Mouse (Mus musculus) liver, embryonic 15.5 days (tissue): ENCODE results near the gene Shank3. TPM values are rescaled to one million over a fixed set of nuclear protein-coding genes. Genes with fewer than 3 reads are reported as not detected.

Experiments used
- ATAC-seq: fragments of 200-750 bp; cut with Nextera tagmentation; 2 replicates; pipeline ENCODE4 v1.8.0; 2017; ENCODE audit warnings: moderate number of reproducible peaks, mild to moderate bottlenecking, moderate library complexity; ENCODE audit not compliant: insufficient read depth
- H3K27ac ChIP-seq: fragments of 300-500 bp; sonication (generic); replicated peaks from 2 replicates; pipeline ENCODE4 v1.5.1; 2015; ENCODE audit warnings: mild to moderate bottlenecking, inconsistent platforms
- H3K27me3 ChIP-seq: fragments of 300-500 bp; sonication (generic); 2 replicates; pipeline ENCODE4 v1.6.1; 2015; ENCODE audit warnings: mild to moderate bottlenecking, inconsistent platforms
- H3K36me3 ChIP-seq: fragments of 300-500 bp; sonication (generic); replicated peaks from 2 replicates; pipeline ENCODE4 v1.6.1; 2015; ENCODE audit warnings: moderate library complexity, mild to moderate bottlenecking, inconsistent platforms
- H3K4me1 ChIP-seq: fragments of 300-500 bp; sonication (generic); replicated peaks from 2 replicates; pipeline ENCODE4 v1.6.1; 2015; ENCODE audit warnings: inconsistent platforms
- H3K4me2 ChIP-seq: fragments of 300-500 bp; sonication (generic); 2 replicates; pipeline ENCODE4 v1.6.1; 2015; ENCODE audit warnings: moderate library complexity, mild to moderate bottlenecking, inconsistent platforms
- H3K4me3 ChIP-seq: fragments of 300-500 bp; sonication (generic); replicated peaks from 2 replicates; pipeline ENCODE4 v1.5.1; 2015; ENCODE audit warnings: mild to moderate bottlenecking, inconsistent platforms
- H3K9ac ChIP-seq: fragments of 300-500 bp; sonication (generic); 2 replicates; pipeline ENCODE4 v1.6.1; 2015; ENCODE audit warnings: moderate library complexity, mild to moderate bottlenecking, inconsistent platforms
- H3K9me3 ChIP-seq: fragments of 300-500 bp; sonication (generic); replicated peaks from 2 replicates; pipeline ENCODE4 v1.6.1; 2016; ENCODE audit warnings: inconsistent platforms
- WGBS: fragments of 180-500 bp; shearing (Covaris S2); methylation state at CpG from one replicate; pipeline ENCODE4 v1.1.7; 2015; ENCODE audit warnings: mixed read lengths; ENCODE audit not compliant: insufficient replicate concordance; 5-methylcytosine and 5-hydroxymethylcytosine counted together
- polyA plus RNA-seq: library from polyadenylated mRNA; unstranded; fragments of >200 nt; fragmentation: Nextera tagmentation; extraction: Ambion mirVana; gene quantifications from 2 replicates; pipeline ENCODE4 v1.2.1, GENCODE M21; 2015

Shank3 gene
- polyA plus RNA-seq = 0.51 and 0.93 TPM in 2 replicates

- Histone ChIP-seq H3K4me2 (peak within 1 kb of the TSS; percentile 92), H3K36me3 (no peaks in the 10 kb centered on the region), H3K4me3 (peak within 1 kb of the TSS; percentile 65), H3K27me3 (peaks cover 55% of the 10 kb centered on the region), H3K9ac (peak within 1 kb of the TSS; percentile 39; the same call in 1 of the 2 replicates), H3K4me1 (peaks cover 30% of the 10 kb centered on the region), H3K27ac (no peak within 1 kb of the TSS), H3K9me3 (no peaks in the 10 kb centered on the region)
- ATAC-seq = 0 out of 2 replicates have a peak, but pooled peaks have one; percentile 17
- WGBS = under 1% methylated on average over 42 of the region's 72 CpGs
These were observed at the start of gene Shank3 for GRCm38 (mm10) chr15:89498961-89499688. TSS of gene Shank3 (plus strand) at chr15:89499623.

- no peaks in the 10 kb centered on the region for H3K36me3 ChIP-seq
- peaks cover 9% of the 10 kb centered on the region; the same call in 1 of the 2 replicates for H3K4me1 ChIP-seq
- WGBS = 5% methylated on average over 24 of the region's 24 CpGs
- peaks cover 78% of the 10 kb centered on the region for H3K27me3 ChIP-seq
- no peaks in the 10 kb centered on the region for H3K9me3 ChIP-seq
- H3K27ac ChIP-seq = no peak overlapping the region
- no peak for ATAC-seq
- H3K4me2 ChIP-seq = peak overlapping the region; percentile 54
- no peak overlapping the region for H3K4me3 ChIP-seq
- no peak overlapping the region for H3K9ac ChIP-seq
These were observed 46.2 kb upstream of the Shank3 start for GRCm38 (mm10) chr15:89452906-89453864.

- Histone ChIP-seq H3K4me2 (peak within 1 kb of the TSS; percentile 54), H3K27me3 (peaks cover 86% of the 10 kb centered on the region), H3K36me3 (no peaks in the 10 kb centered on the region), H3K4me1 (peaks cover 9% of the 10 kb centered on the region; the same call in 1 of the 2 replicates), H3K9me3 (no peaks in the 10 kb centered on the region), H3K27ac (no peak within 1 kb of the TSS), H3K4me3 (peak within 1 kb of the TSS; percentile 32), H3K9ac (no peak within 1 kb of the TSS)
- 3% methylated on average over 53 of the region's 53 CpGs for WGBS
- ATAC-seq = no peak
These were observed 45.5 kb upstream of the Shank3 start, which contains the start of gene Mapk8ip2 for GRCm38 (mm10) chr15:89453865-89454478. TSS of gene Mapk8ip2 (plus strand) at chr15:89453913.

- no peak for ATAC-seq
- Histone ChIP-seq H3K4me1 (peaks cover 9% of the 10 kb centered on the region; the same call in 1 of the 2 replicates), H3K4me2 (no peak overlapping the region), H3K4me3 (no peak overlapping the region), H3K9ac (no peak overlapping the region), H3K27me3 (peaks cover 90% of the 10 kb centered on the region), H3K36me3 (no peaks in the 10 kb centered on the region), H3K9me3 (no peaks in the 10 kb centered on the region), H3K27ac (no peak overlapping the region)
- WGBS = 22% methylated on average over 6 of the region's 6 CpGs
These were observed 44.6 kb upstream of the Shank3 start for GRCm38 (mm10) chr15:89454857-89455256.

- H3K4me3 ChIP-seq = no peak overlapping the region
- H3K27ac ChIP-seq = no peak overlapping the region
- 62% methylated on average over 6 of the region's 6 CpGs for WGBS
- no peak overlapping the region for H3K9ac ChIP-seq
- H3K27me3 ChIP-seq = peaks cover 87% of the 10 kb centered on the region
- no peak overlapping the region for H3K4me2 ChIP-seq
- peaks cover 9% of the 10 kb centered on the region; the same call in 1 of the 2 replicates for H3K4me1 ChIP-seq
- no peaks in the 10 kb centered on the region for H3K9me3 ChIP-seq
- no peaks in the 10 kb centered on the region for H3K36me3 ChIP-seq
- no peak for ATAC-seq
These were observed 43.8 kb upstream of the Shank3 start for GRCm38 (mm10) chr15:89455642-89456041.

- WGBS = 27% methylated on average over 15 of the region's 15 CpGs
- Histone ChIP-seq H3K4me1 (peaks cover 3% of the 10 kb centered on the region; the same call in 1 of the 2 replicates), H3K27ac (no peak overlapping the region), H3K9me3 (no peaks in the 10 kb centered on the region), H3K4me2 (no peak overlapping the region), H3K36me3 (no peaks in the 10 kb centered on the region), H3K9ac (no peak overlapping the region), H3K4me3 (no peak overlapping the region), H3K27me3 (peaks cover 70% of the 10 kb centered on the region)
- ATAC-seq = no peak
These were observed 40.5 kb upstream of the Shank3 start for GRCm38 (mm10) chr15:89458942-89459341.

- no peak overlapping the region for H3K4me2 ChIP-seq
- no peak for ATAC-seq
- no peak overlapping the region for H3K27ac ChIP-seq
- no peaks in the 10 kb centered on the region for H3K4me1 ChIP-seq
- no peak overlapping the region for H3K9ac ChIP-seq
- no peaks in the 10 kb centered on the region for H3K9me3 ChIP-seq
- H3K36me3 ChIP-seq = no peaks in the 10 kb centered on the region
- WGBS = 63% methylated on average over 7 of the region's 7 CpGs
- peaks cover 61% of the 10 kb centered on the region for H3K27me3 ChIP-seq
- no peak overlapping the region for H3K4me3 ChIP-seq
These were observed 39.6 kb upstream of the Shank3 start for GRCm38 (mm10) chr15:89459821-89460220.

- Histone ChIP-seq H3K36me3 (no peaks in the 10 kb centered on the region), H3K4me3 (no peak overlapping the region), H3K4me1 (no peaks in the 10 kb centered on the region), H3K9ac (no peak overlapping the region), H3K27ac (no peak overlapping the region), H3K27me3 (peaks cover 57% of the 10 kb centered on the region), H3K4me2 (no peak overlapping the region), H3K9me3 (no peaks in the 10 kb centered on the region)
- 62% methylated on average over 10 of the region's 10 CpGs for WGBS
- no peak for ATAC-seq
These were observed 39.1 kb upstream of the Shank3 start for GRCm38 (mm10) chr15:89460298-89460697.

- no peak overlapping the region for H3K27ac ChIP-seq
- H3K36me3 ChIP-seq = no peaks in the 10 kb centered on the region
- H3K4me3 ChIP-seq = no peak overlapping the region
- no peak overlapping the region for H3K9ac ChIP-seq
- no peak overlapping the region for H3K4me2 ChIP-seq
- H3K9me3 ChIP-seq = no peaks in the 10 kb centered on the region
- 59% methylated on average over 15 of the region's 15 CpGs for WGBS
- no peak for ATAC-seq
- peaks cover 46% of the 10 kb centered on the region for H3K27me3 ChIP-seq
- H3K4me1 ChIP-seq = no peaks in the 10 kb centered on the region
These were observed 38.1 kb upstream of the Shank3 start for GRCm38 (mm10) chr15:89461321-89461720.

GRCm38 (mm10) chr15:89462176-89462575 lies 37.2 kb upstream of the Shank3 start:
- ATAC-seq = no peak
- no peaks in the 10 kb centered on the region for H3K4me1 ChIP-seq
- H3K4me2 ChIP-seq = no peak overlapping the region
- H3K36me3 ChIP-seq = no peaks in the 10 kb centered on the region
- no peak overlapping the region for H3K27ac ChIP-seq
- peaks cover 38% of the 10 kb centered on the region for H3K27me3 ChIP-seq
- H3K9ac ChIP-seq = no peak overlapping the region
- WGBS = 62% methylated on average over 7 of the region's 7 CpGs
- H3K9me3 ChIP-seq = no peaks in the 10 kb centered on the region
- H3K4me3 ChIP-seq = no peak overlapping the region
